Mouse (Mus musculus) ES-E14 (cell line): ENCODE measurements around the gene Nrl. TPM values are rescaled to one million over a fixed set of nuclear protein-coding genes. Genes with fewer than 3 reads are reported as not detected.

Experiments
- DNase-seq: peaks from one replicate; pipeline ENCODE4 v3.0.0-alpha.2; 2013; ENCODE audit warnings: low read depth, low spot score
- H3K27ac ChIP-seq: 2 replicates; pipeline ENCODE4 v1.5.1; 2012; ENCODE audit warnings: low read depth, mild to moderate bottlenecking, low read length, moderate library complexity, mixed read lengths; ENCODE audit not compliant: poor library complexity, insufficient read depth, severe bottlenecking
- H3K36me3 ChIP-seq: 2 replicates; pipeline ENCODE4 v1.6.1; 2012; ENCODE audit warnings: mild to moderate bottlenecking, low read length, moderate library complexity, mixed read lengths; ENCODE audit not compliant: control insufficient read depth, poor library complexity, insufficient read depth, severe bottlenecking
- H3K4me1 ChIP-seq, 2 experiments: fragments of 150-350 bp in 1 of 2; sonication (generic) in 1 of 2; 2 replicates each; pipeline ENCODE4 v1.6.1; 2012; ENCODE audit warnings: low read length in 2 of 2, mild to moderate bottlenecking in 1 of 2, mixed read lengths in 1 of 2; ENCODE audit not compliant: control insufficient read depth in 2 of 2, insufficient read depth in 2 of 2, poor library complexity in 1 of 2
- H3K4me3 ChIP-seq, 2 experiments: fragments of 150-350 bp in 1 of 2; sonication (generic) in 1 of 2; 2 replicates each; pipeline ENCODE4 v1.5.1; 2012; ENCODE audit warnings: low read length in 2 of 2, low read depth in 1 of 2, mild to moderate bottlenecking in 1 of 2, mixed read lengths in 1 of 2; ENCODE audit not compliant: insufficient read depth in 1 of 2, poor library complexity in 1 of 2, severe bottlenecking in 1 of 2
- H3K9ac ChIP-seq: 2 replicates; pipeline ENCODE4 v1.6.1; 2012; ENCODE audit warnings: low read depth, mild to moderate bottlenecking, low read length, mixed read lengths; ENCODE audit not compliant: poor library complexity, insufficient read depth, severe bottlenecking
- H3K9me3 ChIP-seq: fragments of 150-350 bp; sonication (generic); 2 replicates; pipeline ENCODE4 v1.6.1; 2012; ENCODE audit warnings: low read depth, mild to moderate bottlenecking, low read length; ENCODE audit not compliant: control insufficient read depth, insufficient read depth
- CHD2 ChIP-seq: IDR thresholded peaks from 2 replicates; pipeline ENCODE4 v1.6.1; 2014; ENCODE audit warnings: mild to moderate bottlenecking, low read depth, low read length, inconsistent platforms
- HCFC1 ChIP-seq: IDR thresholded peaks from 2 replicates; pipeline ENCODE4 v1.6.1; 2012; ENCODE audit warnings: low read length, inconsistent platforms, borderline replicate concordance; ENCODE audit not compliant: insufficient read depth
- MAFK ChIP-seq: IDR thresholded peaks from 2 replicates; pipeline ENCODE4 v1.6.1; 2014; ENCODE audit warnings: mild to moderate bottlenecking, low read depth, low read length, inconsistent platforms; ENCODE audit not compliant: insufficient read depth
- ZC3H11A ChIP-seq: IDR thresholded peaks from 2 replicates; pipeline ENCODE4 v1.6.1; 2012; ENCODE audit warnings: low read depth, mild to moderate bottlenecking, inconsistent platforms, low read length, borderline replicate concordance
- ZNF384 ChIP-seq: IDR thresholded peaks from 2 replicates; pipeline ENCODE4 v1.6.1; 2012; ENCODE audit warnings: low read depth, low read length, inconsistent platforms
- in situ Hi-C, 2 experiments: fragments of 600-800 bp; cut with MboI; formaldehyde crosslinking; loops; one replicate each; pipeline ENCODE4 v1.15.1; 2025; ENCODE audit warnings: low sequenced_read_pairs in 2 of 2, inconsistent platforms in 1 of 2; ENCODE audit not compliant: unreplicated experiment in 2 of 2
- total RNA-seq: library from RNA; depleted of rRNA; stranded (reverse); fragments of 300-350 nt; gene quantifications from 2 replicates; pipeline ENCODE4 v1.2.3, GENCODE M21; 2012

The Nrl gene
- total RNA-seq, 1 experiment, result not detected

DNA sequence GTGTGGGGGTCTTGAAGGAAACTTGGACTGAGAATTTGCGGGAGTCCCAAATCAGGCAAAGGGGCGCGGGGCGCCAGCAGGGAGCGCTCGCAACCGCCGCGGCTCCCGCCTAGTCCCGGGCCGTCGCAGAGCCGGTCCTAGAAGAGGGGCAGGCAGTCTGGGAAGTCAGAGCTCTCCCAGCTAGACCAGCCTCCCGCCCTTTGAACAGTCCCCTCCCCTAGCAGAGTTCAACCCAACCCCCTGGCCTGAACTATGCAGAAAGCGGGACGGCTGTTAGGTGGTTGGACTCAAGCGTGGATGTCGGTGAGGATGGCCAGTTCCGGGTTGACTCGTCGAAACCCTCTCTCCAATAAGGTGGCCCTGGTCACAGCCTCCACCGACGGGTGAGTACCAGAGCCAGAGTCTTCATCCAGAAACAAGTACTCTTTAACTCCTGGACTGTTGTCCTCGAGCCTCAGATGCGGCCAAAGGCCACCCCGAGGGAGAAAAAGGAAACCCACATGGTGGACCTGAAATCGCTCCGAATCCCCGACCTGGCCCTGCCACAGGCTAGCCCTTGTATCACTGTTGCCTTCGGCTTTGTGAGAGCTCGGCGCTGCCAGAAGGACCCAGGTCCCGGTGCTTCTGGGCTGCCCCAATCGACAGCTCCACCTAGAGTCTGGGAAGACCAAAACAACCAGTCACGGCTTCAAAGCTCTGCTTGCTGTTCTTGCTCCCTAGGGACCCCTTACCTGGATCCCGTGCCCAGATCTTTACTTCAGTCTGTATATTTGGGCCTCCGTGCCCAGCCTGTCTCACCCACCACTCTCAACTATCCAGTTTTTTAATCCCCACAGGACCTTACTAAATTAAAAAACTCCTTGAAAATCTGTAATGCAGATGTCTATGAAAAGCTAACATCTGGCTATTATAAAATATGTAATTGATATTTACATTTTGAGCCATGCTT lies 45.9 kb downstream of the Nrl start, which contains the start of gene Dhrs4:
Gene Dhrs4 (plus strand): TSS at position 108 of the 949 bp plus-strand sequence.
- in situ Hi-C loops, result no loop called here
- peak within 1 kb of the TSS; percentile 81 to 96 for H3K4me3 ChIP-seq
- no peak for TF ChIP-seq CHD2
- no peak for TF ChIP-seq HCFC1
- 0 out of 2 replicates have a peak, but pooled peaks have one; percentile 13 for TF ChIP-seq ZC3H11A
- peaks cover 0 to 4% of the 10 kb centered on the region in 2 experiments; a peak in 1 of 4 replicates for H3K4me1 ChIP-seq
- no peaks in the 10 kb centered on the region for H3K9me3 ChIP-seq
- H3K27ac ChIP-seq, result peak within 1 kb of the TSS; percentile 70
- H3K36me3 ChIP-seq, result no peaks in the 10 kb centered on the region
- H3K9ac ChIP-seq, result peak within 1 kb of the TSS; percentile 91
- DNase-seq, result peak; percentile 75

DNA sequence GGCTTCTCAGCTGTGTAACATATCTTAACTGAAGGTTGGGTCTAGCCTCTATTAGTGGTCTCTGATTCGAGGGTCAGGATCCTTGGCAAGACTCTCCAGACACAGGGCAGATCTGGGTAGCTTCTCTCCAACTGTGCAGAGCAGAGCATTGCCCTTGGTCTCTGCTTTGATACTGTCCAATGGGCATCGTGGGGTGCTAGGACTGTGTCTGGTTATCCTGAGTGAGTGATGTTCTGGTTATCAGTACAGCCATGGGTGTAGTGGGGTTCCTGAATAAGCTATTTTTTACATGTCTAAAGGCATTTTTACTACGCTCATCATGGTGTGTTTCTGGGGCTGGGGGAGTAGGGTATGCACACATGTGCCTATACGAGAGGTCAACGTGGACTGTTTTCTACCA lies 47.0 kb downstream of the Nrl start:
- Histone ChIP-seq H3K36me3 (no peaks in the 10 kb centered on the region), H3K4me1 (peaks cover 0 to 4% of the 10 kb centered on the region in 2 experiments; a peak in 1 of 4 replicates), H3K9me3 (no peaks in the 10 kb centered on the region), H3K27ac (no peak overlapping the region), H3K9ac (no peak overlapping the region), H3K4me3 (no peak overlapping the region)
- no peak for TF ChIP-seq CHD2
- no peak for TF ChIP-seq MAFK
- TF ChIP-seq ZNF384, result no peak
- no peak for TF ChIP-seq ZC3H11A
- no peak for TF ChIP-seq HCFC1
- in situ Hi-C loops, result no loop called here
- DNase-seq, result no peak

DNA sequence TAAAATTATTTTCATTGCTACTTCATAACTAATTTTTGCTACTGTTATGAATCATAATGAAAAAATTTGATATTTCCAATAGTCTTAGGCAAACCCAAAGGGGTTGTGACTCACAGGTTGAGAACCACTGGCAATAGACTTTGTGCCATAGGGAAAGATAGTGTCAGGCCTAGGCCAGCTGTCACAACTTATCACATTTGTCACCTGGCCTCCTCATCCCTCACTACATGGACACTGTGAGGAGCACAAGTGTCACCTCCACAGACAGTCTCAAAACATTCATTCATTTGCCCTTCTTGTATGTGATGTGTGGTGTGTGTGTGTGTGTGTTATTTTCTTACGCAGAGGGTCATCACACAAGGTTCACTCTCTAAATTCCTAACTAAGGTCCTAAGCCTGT lies 47.4 kb downstream of the Nrl start:
- no peak for DNase-seq
- H3K4me3 ChIP-seq, result no peak overlapping the region
- in situ Hi-C loops, result no loop called here
- no peak for TF ChIP-seq ZNF384
- TF ChIP-seq MAFK, result no peak
- TF ChIP-seq CHD2, result no peak
- no peak for TF ChIP-seq HCFC1
- no peak for TF ChIP-seq ZC3H11A
- peaks cover 0 to 4% of the 10 kb centered on the region in 2 experiments; a peak in 1 of 4 replicates for H3K4me1 ChIP-seq
- H3K36me3 ChIP-seq, result no peaks in the 10 kb centered on the region
- no peak overlapping the region for H3K27ac ChIP-seq
- no peak overlapping the region for H3K9ac ChIP-seq
- H3K9me3 ChIP-seq, result no peaks in the 10 kb centered on the region

- no peak overlapping the region for H3K9ac ChIP-seq
- no peak overlapping the region for H3K4me3 ChIP-seq
- TF ChIP-seq MAFK (no peak), HCFC1 (no peak), CHD2 (no peak), ZNF384 (no peak), ZC3H11A (no peak)
- in situ Hi-C loops, result no loop called here
- peaks cover 2 to 7% of the 10 kb centered on the region in 2 experiments; a peak in 1 of 4 replicates for H3K4me1 ChIP-seq
- DNase-seq, result no peak
- no peaks in the 10 kb centered on the region for H3K9me3 ChIP-seq
- H3K27ac ChIP-seq, result no peak overlapping the region
- H3K36me3 ChIP-seq, result no peaks in the 10 kb centered on the region
These were observed 49.1 kb downstream of the Nrl start for GRCm38 (mm10) chr14:55475654-55476053.
